In the genomic region with DNA sequence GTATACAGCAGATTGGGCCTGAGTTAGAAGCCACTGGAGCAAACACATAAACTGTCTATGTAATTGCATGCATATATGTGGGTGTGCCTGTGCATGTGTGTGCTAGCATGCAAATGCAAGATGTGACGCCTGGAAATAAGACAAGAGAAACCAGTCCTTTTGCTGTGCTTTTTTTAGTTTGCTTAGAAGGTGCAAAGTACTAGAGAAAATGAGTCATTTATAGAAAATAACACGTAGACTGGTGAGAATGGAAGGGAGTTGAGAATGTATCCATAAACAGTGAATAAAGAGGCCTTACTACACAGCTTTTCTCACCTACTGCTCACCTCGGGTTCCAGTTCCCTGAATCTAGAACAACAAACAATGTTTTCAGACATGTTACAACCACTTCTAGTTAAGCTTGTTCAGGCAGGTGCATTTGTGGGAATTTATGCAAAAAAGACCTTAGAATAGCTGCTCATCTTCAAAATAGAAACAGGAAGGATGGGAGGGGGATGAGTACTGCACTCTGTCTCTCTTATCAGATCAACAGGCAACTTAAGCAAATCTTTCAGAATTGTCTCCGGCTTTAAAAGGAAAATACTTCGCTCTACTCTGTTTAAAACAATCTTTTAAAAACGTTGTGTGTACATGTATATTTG, we compare ENCODE assay signal across 23 mouse cellular contexts. TPM values are rescaled to one million over a fixed set of nuclear protein-coding genes. Genes with fewer than 3 reads are reported as not detected.
A peak's percentile ranks its signal among the peaks of the same experiment; 100 is the strongest.
DNase-seq lines count a peak whose midpoint lies in the region; ATAC-seq lines count a peak whose summit lies in the region.
"Had no signal": no experiment of that assay in that cellular context is flagged by ENCODE, and none has a peak within 500 bp of the region (broad histone marks: within the 10 kb centered on the region; RNA-seq: fewer than 3 reads in every experiment).

No protein-coding gene starts in this region.

- H3K36me3 ChIP-seq in hindbrain, embryonic 10.5 days, result no peaks in the 10 kb centered on the region
- H3K36me3 ChIP-seq in forebrain, embryonic 10.5 days (replicated peaks), result no peaks in the 10 kb centered on the region
- H3K36me3 ChIP-seq: embryonic facial prominence, embryonic 12.5 days; hindbrain, embryonic 12.5 days; limb, embryonic 13.5 days; stomach, embryonic 15.5 days had no signal

- peak; percentile 62 for ATAC-seq in frontal cortex, adult (ENCODE audit: low TSS enrichment)
- peak; percentile 73 for ATAC-seq in neutrophil, adult 5-6 weeks (ENCODE audit: extremely low read depth, insufficient number of reproducible peaks, low FRiP score, poor library complexity, severe bottlenecking)
- ATAC-seq: forebrain, embryonic 14.5 days; midbrain, embryonic 16.5 days had no signal

- 84% methylated on average over 6 of the region's 6 CpGs for WGBS in hindbrain, embryonic 10.5 days
- WGBS in forebrain, embryonic 10.5 days, result 85% methylated on average over 6 of the region's 6 CpGs

- no peaks in the 10 kb centered on the region for H3K27me3 ChIP-seq in hindbrain, embryonic 10.5 days (ENCODE audit: insufficient read depth, poor library complexity, severe bottlenecking)
- no peaks in the 10 kb centered on the region for H3K27me3 ChIP-seq in forebrain, embryonic 10.5 days (ENCODE audit: poor library complexity, severe bottlenecking)
- H3K27me3 ChIP-seq: embryonic facial prominence, embryonic 12.5 days; hindbrain, embryonic 12.5 days; limb, embryonic 13.5 days; megakaryocyte, embryonic 14.5 days; stomach, embryonic 15.5 days had no signal

- no peak for DNase-seq in frontal cortex, postnatal 14 days (ENCODE audit: low spot score in 2 of 2)
- DNase-seq in spleen, postnatal 36 days (ENCODE audit: low spot score in 2 of 2), result peak; percentile 74 to 80
- no peak for DNase-seq in spleen, postnatal 4 days (ENCODE audit: low spot score in 2 of 2)
- peak; percentile 33 for DNase-seq in T-cell, adult 2 months (ENCODE audit: low spot score)
- no peak for DNase-seq in hindbrain, embryonic 10.5 days (ENCODE audit: low spot score)
- DNase-seq in forebrain, embryonic 10.5 days (ENCODE audit: extremely low spot score, low spot score), result no peak
- DNase-seq: adrenal gland, adult 8-10 months; cerebellum, adult 9-11 months; gastrocnemius, postnatal 25 days; retina, postnatal 1 day had no signal

- H3K27ac ChIP-seq in hindbrain, embryonic 10.5 days, result no peak overlapping the region
- no peak overlapping the region for H3K27ac ChIP-seq in forebrain, embryonic 10.5 days
- H3K27ac ChIP-seq: embryonic facial prominence, embryonic 12.5 days; hindbrain, embryonic 12.5 days; kidney, postnatal 0 days; limb, embryonic 13.5 days; liver, embryonic 14.5 days; stomach, embryonic 15.5 days had no signal

- H3K4me3 ChIP-seq in hindbrain, embryonic 10.5 days, result no peak overlapping the region
- H3K4me3 ChIP-seq in forebrain, embryonic 10.5 days, result no peak overlapping the region
- H3K4me3 ChIP-seq: embryonic facial prominence, embryonic 12.5 days; erythroblast, embryonic 14.5 days; hindbrain, embryonic 12.5 days; limb, embryonic 13.5 days; megakaryocyte, embryonic 14.5 days; stomach, embryonic 15.5 days had no signal

- H3K9me3 ChIP-seq in hindbrain, embryonic 10.5 days, result no peaks in the 10 kb centered on the region
- H3K9me3 ChIP-seq in forebrain, embryonic 10.5 days, result no peaks in the 10 kb centered on the region
- H3K9me3 ChIP-seq: embryonic facial prominence, embryonic 12.5 days; hindbrain, embryonic 12.5 days; limb, embryonic 13.5 days; megakaryocyte, embryonic 14.5 days; stomach, embryonic 15.5 days had no signal

- H3K4me1 ChIP-seq in hindbrain, embryonic 10.5 days (replicated peaks), result no peaks in the 10 kb centered on the region
- no peaks in the 10 kb centered on the region for H3K4me1 ChIP-seq in forebrain, embryonic 10.5 days
- H3K4me1 ChIP-seq: embryonic facial prominence, embryonic 12.5 days; hindbrain, embryonic 12.5 days; limb, embryonic 13.5 days; stomach, embryonic 15.5 days had no signal

RNA-seq across cellular contexts. Expression of a gene that starts 27.8 kb away (rescaled TPM):
- 382 and 406 TPM in 2 replicates for total RNA-seq in neutrophil, adult 5-6 weeks (2017)
- polyA plus RNA-seq in hindbrain, embryonic 10.5 days (2016; fragmentation: Nextera tagmentation; extraction: Ambion mirVana), result 0.24 and 0.30 TPM in 2 replicates
- polyA plus RNA-seq in forebrain, embryonic 10.5 days (2016; fragmentation: Nextera tagmentation; extraction: Ambion mirVana), result 0.11 and 0.30 TPM in 2 replicates
- polyA plus RNA-seq: erythroblast, embryonic 14.5 days; heart, postnatal 0 days had no signal

Comparison
In these comparisons a context has a peak if more than half of its experiments do, and no peak if none do; other contexts are left out.
1. DNase-seq: peak in spleen, postnatal 36 days (2 of 2) and T-cell, adult 2 months (single experiment); none in frontal cortex, postnatal 14 days (0 of 2), spleen, postnatal 4 days (0 of 2), hindbrain, embryonic 10.5 days (single experiment) and forebrain, embryonic 10.5 days (single experiment).